Mouse (Mus musculus) forebrain, embryonic 14.5 days (tissue): ENCODE measurements around the gene Necab2. TPM values are rescaled to one million over a fixed set of nuclear protein-coding genes. Genes with fewer than 3 reads are reported as not detected.

Source experiments
- ATAC-seq: fragments of 200-750 bp; cut with Nextera tagmentation; 2 replicates; pipeline ENCODE4 v1.8.0; 2017; ENCODE audit warnings: mild to moderate bottlenecking, moderate library complexity
- DNase-seq: peaks from one replicate; pipeline ENCODE4 v3.0.0-alpha.2; 2015; ENCODE audit warnings: low spot score
- H3K27ac ChIP-seq: fragments of 300-500 bp; sonication (generic); 2 replicates; pipeline ENCODE4 v1.5.1; 2014; ENCODE audit warnings: low read depth, mild to moderate bottlenecking, control low read depth, low read length, moderate library complexity
- H3K27me3 ChIP-seq: fragments of 300-500 bp; sonication (generic); replicated peaks from 2 replicates; pipeline ENCODE4 v1.6.1; 2014; ENCODE audit warnings: low read length, control low read depth, mixed read lengths; ENCODE audit not compliant: control insufficient read depth, insufficient read depth
- H3K36me3 ChIP-seq: fragments of 300-500 bp; sonication (generic); 2 replicates; pipeline ENCODE4 v1.6.1; 2014; ENCODE audit warnings: low read length, control low read depth; ENCODE audit not compliant: control insufficient read depth, insufficient read depth
- H3K4me1 ChIP-seq: fragments of 300-500 bp; sonication (generic); 2 replicates; pipeline ENCODE4 v1.6.1; 2014; ENCODE audit warnings: antibody characterized with exemption, low read length, control low read depth; ENCODE audit not compliant: control insufficient read depth, insufficient read depth
- H3K4me2 ChIP-seq: fragments of 300-500 bp; sonication (generic); 2 replicates; pipeline ENCODE4 v1.6.1; 2014; ENCODE audit warnings: mild to moderate bottlenecking, control low read depth, low read length
- H3K4me3 ChIP-seq: fragments of 300-500 bp; sonication (generic); 2 replicates; pipeline ENCODE4 v1.5.1; 2014; ENCODE audit warnings: low read depth, low read length, control low read depth
- H3K9ac ChIP-seq: fragments of 300-500 bp; sonication (generic); 2 replicates; pipeline ENCODE4 v1.6.1; 2014; ENCODE audit warnings: mild to moderate bottlenecking, low read length, control low read depth, moderate library complexity
- H3K9me3 ChIP-seq: fragments of 300-500 bp; sonication (generic); replicated peaks from 2 replicates; pipeline ENCODE4 v1.6.1; 2016; ENCODE audit warnings: low read length, control low read depth, mixed read lengths; ENCODE audit not compliant: control insufficient read depth
- WGBS: fragments of 180-500 bp; shearing (Covaris S2); extraction: QIAGEN DNeasy Blood & Tissue Kit; methylation state at CpG from one replicate; pipeline ENCODE4 v1.1.7; 2014; 5-methylcytosine and 5-hydroxymethylcytosine counted together
- polyA plus RNA-seq: library from polyadenylated mRNA; unstranded; fragments of >200 nt; fragmentation: Nextera tagmentation; extraction: Ambion mirVana; gene quantifications from 2 replicates; pipeline ENCODE4 v1.2.1, GENCODE M21; 2014

Gene Necab2
- polyA plus RNA-seq, 1 experiment from 2014 or later = 16.9 TPM

DNA sequence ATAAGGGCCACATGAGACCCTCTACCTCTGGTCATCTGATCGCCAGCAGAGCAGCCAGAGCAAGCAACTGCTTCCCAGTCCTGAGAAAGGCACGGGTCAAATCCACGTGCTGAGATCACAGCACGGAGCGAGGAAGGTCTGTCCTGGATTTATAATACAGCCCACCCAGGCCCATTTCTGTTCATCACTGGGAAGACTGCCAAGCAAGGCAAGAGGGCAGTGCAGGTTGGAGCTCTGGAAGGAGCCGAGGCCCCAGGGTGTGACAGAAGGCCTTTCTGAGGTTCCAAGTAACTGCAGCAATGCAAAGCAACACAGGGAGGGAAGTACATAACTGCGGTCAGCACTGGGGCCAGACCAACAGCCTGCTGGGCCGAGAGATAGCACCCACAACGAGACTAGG lies 64.0 kb downstream of the Necab2 start:
- H3K4me3 ChIP-seq = no peak overlapping the region
- H3K9ac ChIP-seq = no peak overlapping the region
- H3K4me1 ChIP-seq = no peaks in the 10 kb centered on the region
- ATAC-seq (no peak), DNase-seq (no peak)
- H3K9me3 ChIP-seq = no peaks in the 10 kb centered on the region
- peaks cover 91% of the 10 kb centered on the region for H3K36me3 ChIP-seq
- H3K4me2 ChIP-seq = no peak overlapping the region
- H3K27me3 ChIP-seq = no peaks in the 10 kb centered on the region
- H3K27ac ChIP-seq = no peak overlapping the region
- WGBS = 83% methylated on average over 9 of the region's 9 CpGs

DNA sequence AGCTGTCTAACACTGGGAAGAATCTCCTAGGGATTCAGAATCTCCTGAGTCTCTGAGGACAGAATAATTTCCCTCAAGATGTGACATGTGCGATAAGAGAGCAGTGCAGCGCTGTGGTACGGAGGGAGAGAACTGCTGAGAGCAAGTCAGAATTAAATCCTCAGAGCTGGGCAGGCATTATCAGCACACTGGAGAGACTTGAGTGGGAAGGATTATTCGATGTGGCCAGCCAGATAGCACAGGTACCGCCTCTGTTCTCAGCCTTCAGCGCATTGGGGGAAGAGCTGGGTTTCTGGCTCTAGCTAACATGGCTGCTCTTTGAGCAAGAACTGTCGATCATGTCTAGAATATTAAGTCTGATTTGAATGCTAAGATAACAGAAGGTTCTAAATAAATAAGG lies 65.2 kb downstream of the Necab2 start:
- Histone ChIP-seq H3K4me2 (no peak overlapping the region), H3K4me3 (no peak overlapping the region), H3K9me3 (no peaks in the 10 kb centered on the region), H3K4me1 (no peaks in the 10 kb centered on the region), H3K27me3 (no peaks in the 10 kb centered on the region), H3K36me3 (peaks cover 96% of the 10 kb centered on the region), H3K27ac (no peak overlapping the region), H3K9ac (no peak overlapping the region)
- WGBS = 88% methylated on average over 7 of the region's 7 CpGs
- no peak for ATAC-seq
- no peak for DNase-seq

DNA sequence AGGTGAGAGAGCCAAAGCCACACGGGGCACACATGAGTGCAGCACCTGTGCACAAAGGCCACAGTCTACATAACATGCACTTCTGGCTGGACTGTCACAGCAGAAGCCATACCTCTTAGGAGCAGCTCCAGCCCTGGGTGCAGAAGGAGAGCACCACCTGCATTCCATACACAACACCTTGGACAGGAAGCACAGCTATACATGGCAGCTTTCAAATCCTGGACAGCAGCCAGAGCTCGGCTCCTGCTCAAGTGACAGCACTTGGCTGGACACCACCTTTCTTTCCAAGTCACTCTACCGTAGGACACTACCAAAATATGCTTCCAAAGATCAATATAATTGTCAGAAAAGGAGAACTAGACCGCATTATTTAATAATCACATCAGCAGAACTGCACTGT lies 66.9 kb downstream of the Necab2 start:
- Histone ChIP-seq H3K27ac (no peak overlapping the region), H3K4me2 (no peak overlapping the region), H3K4me3 (no peak overlapping the region), H3K9ac (no peak overlapping the region), H3K36me3 (peaks cover 98% of the 10 kb centered on the region), H3K27me3 (no peaks in the 10 kb centered on the region), H3K9me3 (no peaks in the 10 kb centered on the region), H3K4me1 (no peaks in the 10 kb centered on the region)
- DNase-seq (no peak), ATAC-seq (no peak)
- WGBS = 84% methylated on average over 4 of the region's 4 CpGs

DNA sequence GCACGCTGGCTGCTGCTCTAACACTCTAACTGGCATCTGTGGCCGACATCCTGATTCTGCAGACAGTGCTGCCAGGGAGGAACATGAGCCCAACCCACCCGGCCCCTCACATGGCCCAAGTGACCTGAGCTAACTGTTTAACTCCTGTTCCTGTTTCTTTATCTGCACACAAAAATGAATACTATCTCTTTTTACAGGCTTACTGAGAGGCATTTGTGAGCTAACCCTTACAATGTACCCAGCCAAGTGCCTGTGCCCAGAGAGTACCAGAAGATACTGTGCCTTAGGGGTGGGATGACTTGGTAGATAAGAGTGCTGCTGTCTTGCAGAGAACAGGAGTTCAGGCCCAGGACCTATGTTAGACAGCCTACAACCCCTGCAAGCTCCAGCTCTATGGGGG lies 68.4 kb downstream of the Necab2 start:
- Histone ChIP-seq H3K4me2 (no peak overlapping the region), H3K36me3 (peaks cover 98% of the 10 kb centered on the region), H3K27ac (no peak overlapping the region), H3K9me3 (no peaks in the 10 kb centered on the region), H3K4me1 (no peaks in the 10 kb centered on the region), H3K27me3 (no peaks in the 10 kb centered on the region), H3K9ac (no peak overlapping the region), H3K4me3 (no peak overlapping the region)
- no peak for ATAC-seq
- 88% methylated on average over 3 of the region's 3 CpGs for WGBS
- DNase-seq = no peak

DNA sequence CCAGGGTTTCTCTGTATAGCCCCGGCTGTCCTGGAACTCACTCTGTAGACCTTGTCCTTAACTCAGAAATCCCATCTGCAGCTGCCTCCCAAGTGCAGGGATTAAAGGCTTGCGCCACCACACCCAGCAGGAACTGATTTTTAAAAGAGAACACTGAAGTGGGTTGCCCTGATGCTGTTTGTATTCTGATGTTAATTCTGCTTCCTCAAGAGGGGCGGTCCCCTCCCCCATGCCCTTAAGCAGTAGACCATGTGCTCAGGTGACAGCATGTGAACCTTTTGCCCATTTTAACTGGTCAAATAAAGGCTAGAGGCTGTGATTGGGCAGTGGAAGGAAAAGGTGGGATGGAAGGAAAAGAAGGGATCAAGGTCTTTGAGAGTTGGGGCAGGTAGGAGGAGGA lies 69.2 kb downstream of the Necab2 start:
- Histone ChIP-seq H3K9me3 (no peaks in the 10 kb centered on the region), H3K9ac (no peak overlapping the region), H3K4me3 (no peak overlapping the region), H3K27ac (no peak overlapping the region), H3K27me3 (no peaks in the 10 kb centered on the region), H3K36me3 (peaks cover 98% of the 10 kb centered on the region), H3K4me1 (no peaks in the 10 kb centered on the region), H3K4me2 (no peak overlapping the region)
- no peak for DNase-seq
- ATAC-seq = no peak
- 41% methylated on average over 3 of the region's 3 CpGs for WGBS

DNA sequence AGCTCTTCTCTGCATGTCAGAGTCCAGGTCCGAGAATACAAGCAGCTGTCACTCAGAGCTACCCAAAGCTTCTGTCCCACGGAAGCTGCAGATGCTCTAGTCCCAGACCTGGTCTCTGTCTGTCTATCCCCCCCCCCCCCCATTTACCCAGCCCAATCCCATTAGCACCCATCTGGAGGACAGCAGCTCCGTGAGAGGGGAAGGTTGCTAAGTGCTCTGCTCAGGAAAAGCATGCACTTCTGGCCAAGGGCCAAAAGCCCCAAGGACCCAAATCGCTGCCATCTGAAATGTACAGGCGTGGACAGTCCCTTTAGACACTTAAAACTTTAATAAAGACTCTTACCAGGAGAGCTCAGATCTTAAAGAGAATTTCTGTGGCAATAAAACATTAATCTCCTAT lies 70.2 kb downstream of the Necab2 start:
- DNase-seq (peak; percentile 27), ATAC-seq (peak; percentile 26; the same call in 1 of the 2 replicates)
- Histone ChIP-seq H3K36me3 (peaks cover 100% of the 10 kb centered on the region), H3K9ac (no peak overlapping the region), H3K4me1 (no peaks in the 10 kb centered on the region), H3K9me3 (no peaks in the 10 kb centered on the region), H3K4me3 (no peak overlapping the region), H3K27ac (no peak overlapping the region), H3K27me3 (no peaks in the 10 kb centered on the region), H3K4me2 (no peak overlapping the region)
- WGBS = 42% methylated on average over 5 of the region's 5 CpGs

DNA sequence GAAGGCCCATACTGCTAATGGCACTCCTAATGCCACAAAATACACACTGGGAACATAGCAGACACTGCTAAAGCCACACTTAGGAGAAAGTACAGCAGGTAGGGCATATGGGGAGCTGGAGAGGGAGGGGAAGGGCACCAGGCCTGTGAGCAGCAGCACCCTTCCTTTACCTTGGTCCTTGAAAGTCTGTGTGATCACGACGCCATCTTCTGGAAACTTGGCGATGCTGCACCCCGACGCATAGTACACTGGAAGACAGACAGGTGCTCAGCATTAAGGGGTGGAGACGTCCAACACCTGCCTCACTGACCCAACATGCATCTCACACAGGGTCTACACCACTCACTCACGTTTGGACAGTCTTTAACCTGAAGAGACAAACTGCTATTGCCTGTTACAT lies 73.6 kb downstream of the Necab2 start:
- 75% methylated on average over 7 of the region's 7 CpGs for WGBS
- no peak overlapping the region for H3K9ac ChIP-seq
- H3K9me3 ChIP-seq = no peaks in the 10 kb centered on the region
- H3K4me2 ChIP-seq = no peak overlapping the region
- no peak overlapping the region for H3K27ac ChIP-seq
- no peaks in the 10 kb centered on the region for H3K27me3 ChIP-seq
- DNase-seq = peak; percentile 22
- no peak for ATAC-seq
- H3K4me1 ChIP-seq = no peaks in the 10 kb centered on the region
- H3K36me3 ChIP-seq = peaks cover 97% of the 10 kb centered on the region
- no peak overlapping the region for H3K4me3 ChIP-seq

Other genes starting within 250 kb of the Necab2 start
- 593 and 648 TPM in 2 replicates for gene Hsbp1, start 102.2 kb upstream of the Necab2 start, polyA plus RNA-seq
- 12.3 and 16.6 TPM in 2 replicates for gene Mlycd, start 51.8 kb upstream of the Necab2 start, polyA plus RNA-seq
- 0.15 and 0.28 TPM in 2 replicates for gene Osgin1, start 12.6 kb upstream of the Necab2 start, polyA plus RNA-seq
- gene Slc38a8, start 55.0 kb downstream of the Necab2 start, polyA plus RNA-seq = not detected in 2 replicates
- gene Mbtps1, start 112.0 kb downstream of the Necab2 start, polyA plus RNA-seq = 50.0 and 58.4 TPM in 2 replicates
- gene Hsdl1, start 128.5 kb downstream of the Necab2 start, polyA plus RNA-seq = 183 and 202 TPM in 2 replicates
- gene Dnaaf1, start 128.5 kb downstream of the Necab2 start, polyA plus RNA-seq = 0.39 and 0.40 TPM in 2 replicates
- 13.7 and 15.5 TPM in 2 replicates for gene Taf1c, start 158.5 kb downstream of the Necab2 start, polyA plus RNA-seq
- gene Adad2, start 166.0 kb downstream of the Necab2 start, polyA plus RNA-seq = 0.09 TPM in 1 of 2 replicates, not detected in the other
- 0.20 and 0.21 TPM in 2 replicates for gene Kcng4, start 189.0 kb downstream of the Necab2 start, polyA plus RNA-seq
- gene Wfdc1, start 219.6 kb downstream of the Necab2 start, polyA plus RNA-seq = 3.7 and 4.5 TPM in 2 replicates